Mouse (Mus musculus): ENCODE measurements around the gene Gcm2. TPM values are rescaled to one million over a fixed set of nuclear protein-coding genes. Genes with fewer than 3 reads are reported as not detected.

Gcm2 gene
- total RNA-seq, 2 experiments from 2014 or later, result not detected

- no peak for DNase-seq
- intact Hi-C loops (cut with DNase I), result no loop called here
These were observed 30.1 kb downstream of the Gcm2 start for GRCm38 (mm10) chr13:41080700-41081099.

DNA sequence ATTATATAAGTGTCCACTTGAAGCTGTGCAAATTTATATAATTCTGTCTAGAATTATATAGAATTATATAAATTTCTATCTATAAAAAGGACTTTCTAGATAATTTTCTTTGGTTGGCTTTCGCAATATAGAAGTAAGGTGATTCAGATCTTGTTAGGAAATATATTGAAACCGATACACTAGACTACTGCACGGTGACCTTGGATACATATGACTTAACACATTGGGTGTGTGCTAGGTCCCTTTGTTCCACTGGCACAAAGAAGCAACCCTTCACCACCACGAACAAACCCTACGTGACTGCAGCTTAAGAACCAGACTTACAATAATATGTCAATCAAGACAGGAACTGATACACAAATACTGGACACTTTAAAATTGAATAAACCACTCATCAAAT lies 31.0 kb downstream of the Gcm2 start:
- no peak for DNase-seq
- intact Hi-C loops (cut with DNase I), result no loop called here

DNA sequence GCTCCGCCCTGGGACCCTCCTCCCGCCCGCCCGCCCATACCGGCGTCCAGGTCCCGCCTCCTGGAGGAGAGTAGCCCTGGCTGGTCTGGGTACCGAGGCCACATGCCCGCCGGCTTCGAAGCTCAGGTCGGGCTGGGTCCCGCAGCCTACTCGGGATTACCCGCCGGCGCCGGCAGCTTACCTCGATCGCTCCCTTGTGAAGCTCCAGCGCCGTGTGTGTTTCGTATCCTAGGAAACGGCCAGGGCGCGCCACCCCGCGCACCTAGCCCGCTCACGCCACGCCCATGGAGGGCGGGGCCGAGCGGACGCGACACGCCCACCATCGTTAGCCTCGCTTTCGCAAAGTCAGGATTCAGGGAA lies 31.4 kb downstream of the Gcm2 start, which contains the start of gene Mak:
Mak (minus strand) TSS at position 286 of the 360 bp plus-strand sequence.
- DNase-seq, result no peak
- intact Hi-C loops (cut with DNase I), result no loop called here

DNA sequence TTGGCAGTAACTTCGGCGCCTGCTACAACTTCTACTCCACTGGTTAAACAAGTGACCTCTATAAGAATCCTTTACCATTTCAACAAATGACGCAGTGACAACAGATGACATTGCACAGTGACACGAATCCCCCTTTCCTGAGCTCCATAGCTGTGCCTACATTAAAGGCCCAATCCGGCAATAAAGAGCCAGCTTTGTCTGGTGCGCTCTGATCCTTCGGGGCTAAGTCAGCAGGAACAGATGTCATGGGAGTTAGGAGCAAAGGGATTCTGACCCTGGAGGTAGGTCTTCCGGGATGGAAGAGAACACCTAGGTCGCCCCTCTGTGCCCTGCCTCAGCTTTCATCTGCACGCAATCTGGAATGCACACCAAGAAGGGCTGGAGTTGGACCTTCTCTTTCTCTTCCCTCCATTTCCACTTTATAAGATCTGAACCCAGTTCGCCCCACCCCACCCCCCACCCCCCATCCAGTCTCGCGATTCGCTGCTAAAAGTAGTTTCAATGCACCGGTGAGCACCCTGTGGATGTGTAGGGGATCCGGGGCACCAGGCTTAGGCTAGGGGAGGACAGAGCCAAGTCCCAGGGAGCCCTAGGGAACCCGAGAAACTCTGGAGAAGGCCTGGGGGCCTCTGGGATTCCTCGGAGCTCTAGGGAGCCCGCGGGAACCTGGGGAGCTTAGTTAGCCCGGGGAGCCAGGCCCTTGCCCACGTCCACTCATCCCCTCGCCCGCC lies 32.0 kb downstream of the Gcm2 start:
- no peak for DNase-seq
- intact Hi-C loops (cut with DNase I), result no loop called here

- intact Hi-C loops (cut with DNase I), result no loop called here
- DNase-seq, result no peak
These were observed 32.9 kb downstream of the Gcm2 start for GRCm38 (mm10) chr13:41077921-41078320.

GRCm38 (mm10) chr13:41073819-41074218 lies 37.0 kb downstream of the Gcm2 start:
- no peak for DNase-seq
- intact Hi-C loops (cut with DNase I), result no loop called here

DNA sequence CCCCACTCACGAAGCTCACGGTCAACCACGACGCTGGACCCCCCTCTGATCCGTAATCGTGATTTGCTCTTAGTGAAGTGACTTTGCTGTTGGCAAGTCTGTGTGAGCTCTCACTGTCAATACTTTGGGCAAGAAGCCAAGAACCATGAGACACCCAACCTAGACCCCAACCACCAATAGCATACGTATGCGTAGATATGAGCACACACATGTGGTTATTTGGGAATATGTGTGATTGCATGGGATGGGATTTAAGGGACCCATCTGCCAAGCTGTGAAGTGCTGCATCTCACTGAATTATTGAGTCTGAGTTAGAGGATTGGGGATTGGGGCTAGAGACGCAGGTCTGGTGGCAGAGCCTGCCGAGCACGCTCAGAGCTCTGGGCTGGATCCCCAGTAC lies 39.2 kb downstream of the Gcm2 start:
- DNase-seq, result no peak
- intact Hi-C loops (cut with DNase I), result no loop called here

DNA sequence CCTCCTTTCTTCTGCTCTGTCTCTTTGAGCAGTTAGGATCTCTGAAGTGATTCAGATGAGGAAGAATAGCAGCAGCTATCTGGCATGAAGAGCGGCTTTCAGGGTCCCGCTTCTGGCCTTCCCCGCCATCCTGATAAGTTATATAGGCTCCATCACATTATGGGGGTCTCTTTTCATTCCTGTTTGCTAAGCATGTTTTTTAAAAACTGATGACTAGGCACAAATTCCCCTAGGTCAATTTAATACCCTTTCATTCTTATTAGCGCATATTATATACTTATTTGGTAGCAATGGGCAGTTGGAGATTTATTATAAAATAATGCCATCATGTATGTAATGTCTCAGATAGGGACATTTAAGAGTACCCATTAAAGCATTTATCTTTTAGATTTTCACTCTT lies 43.2 kb downstream of the Gcm2 start:
- no peak for DNase-seq
- intact Hi-C loops (cut with DNase I), result no loop called here

- intact Hi-C loops (cut with DNase I), result no loop called here
- DNase-seq, result no peak
These were observed 58.9 kb downstream of the Gcm2 start for GRCm38 (mm10) chr13:41051965-41052364.

Other genes starting within 250 kb of the Gcm2 start
- gene Pak1ip1, start 110.0 kb downstream of the Gcm2 start, total RNA-seq (2021), result 10 to 100 TPM; 22.7 to 25.7 TPM
- 10 to 100 TPM; 68.4 to 75.3 TPM for gene Tmem14c, start 94.7 kb downstream of the Gcm2 start, total RNA-seq (2021)
- not detected for gene Mak, start 31.3 kb downstream of the Gcm2 start, total RNA-seq (2021)
- not detected for gene Sycp2l, start 3.3 kb upstream of the Gcm2 start, total RNA-seq (2021)
- gene Elovl2, start 109.4 kb upstream of the Gcm2 start, total RNA-seq (2021), result under 1 TPM in 1 of 2 experiments, not detected in 1; 0.05 TPM
- gene Smim13, start 138.8 kb upstream of the Gcm2 start, total RNA-seq (2021), result 10 to 100 TPM; 36.6 to 37.9 TPM
- not detected for gene Gm17364, start 162.9 kb upstream of the Gcm2 start, total RNA-seq (2021)